Mouse (Mus musculus) forebrain, embryonic 11.5 days (tissue): ENCODE measurements at regions not wholly inside any gene's neighbourhood (a gene's known extent, or its start where the extent isn't known, plus 50 kb on each side); places are given as distances from the start of the nearest gene placed in this dataset.

ENCODE experiments used
- ATAC-seq: fragments of 200-750 bp; cut with Nextera tagmentation; replicated peaks from 2 replicates; pipeline ENCODE4 v1.8.0; 2017; ENCODE audit warnings: moderate TSS enrichment; ENCODE audit not compliant: low FRiP score
- DNase-seq: peaks from one replicate; pipeline ENCODE4 v3.0.0-alpha.2; 2017; ENCODE audit warnings: low spot score
- H3K27ac ChIP-seq: fragments of 300-500 bp; sonication (generic); 2 replicates; pipeline ENCODE4 v1.5.1; 2014; ENCODE audit warnings: low read depth, low read length
- H3K27me3 ChIP-seq: fragments of 300-500 bp; sonication (generic); 2 replicates; pipeline ENCODE4 v1.6.1; 2014; ENCODE audit warnings: mild to moderate bottlenecking, low read length, mixed read lengths; ENCODE audit not compliant: control insufficient read depth, insufficient read depth
- H3K36me3 ChIP-seq: fragments of 300-500 bp; sonication (generic); 2 replicates; pipeline ENCODE4 v1.6.1; 2014; ENCODE audit warnings: mild to moderate bottlenecking, low read length, moderate library complexity, mixed read lengths; ENCODE audit not compliant: control insufficient read depth, insufficient read depth
- H3K4me1 ChIP-seq: fragments of 300-500 bp; sonication (generic); replicated peaks from 2 replicates; pipeline ENCODE4 v1.6.1; 2014; ENCODE audit warnings: low read length, mixed read lengths; ENCODE audit not compliant: control insufficient read depth, insufficient read depth
- H3K4me2 ChIP-seq: fragments of 300-500 bp; sonication (generic); 2 replicates; pipeline ENCODE4 v1.6.1; 2014; ENCODE audit warnings: low read depth, mild to moderate bottlenecking, low read length, moderate library complexity, mixed read lengths; ENCODE audit not compliant: severe bottlenecking
- H3K4me3 ChIP-seq: fragments of 300-500 bp; sonication (generic); 2 replicates; pipeline ENCODE4 v1.5.1; 2014; ENCODE audit warnings: low read depth, low read length
- H3K9ac ChIP-seq: fragments of 300-500 bp; sonication (generic); 2 replicates; pipeline ENCODE4 v1.6.1; 2014; ENCODE audit warnings: low read length
- H3K9me3 ChIP-seq: fragments of 300-500 bp; sonication (generic); 2 replicates; pipeline ENCODE4 v1.6.1; 2016; ENCODE audit warnings: low read length, mixed read lengths; ENCODE audit not compliant: control insufficient read depth
- WGBS: fragments of 180-500 bp; shearing (Covaris S2); extraction: QIAGEN DNeasy Blood & Tissue Kit; methylation state at CpG from one replicate; pipeline ENCODE4 v1.1.7; 2014; 5-methylcytosine and 5-hydroxymethylcytosine counted together

- Histone ChIP-seq H3K9me3 (no peaks in the 10 kb centered on the region), H3K4me2 (no peak overlapping the region), H3K9ac (no peak overlapping the region), H3K4me1 (no peaks in the 10 kb centered on the region), H3K27ac (no peak overlapping the region), H3K27me3 (no peaks in the 10 kb centered on the region), H3K36me3 (no peaks in the 10 kb centered on the region), H3K4me3 (no peak overlapping the region)
- 88% methylated on average over 2 of the region's 2 CpGs for WGBS
- DNase-seq (no peak), ATAC-seq (no peak)
These were observed 562.3 kb downstream of the Cdh11 start for GRCm38 (mm10) chr8:102223097-102223496.

DNA sequence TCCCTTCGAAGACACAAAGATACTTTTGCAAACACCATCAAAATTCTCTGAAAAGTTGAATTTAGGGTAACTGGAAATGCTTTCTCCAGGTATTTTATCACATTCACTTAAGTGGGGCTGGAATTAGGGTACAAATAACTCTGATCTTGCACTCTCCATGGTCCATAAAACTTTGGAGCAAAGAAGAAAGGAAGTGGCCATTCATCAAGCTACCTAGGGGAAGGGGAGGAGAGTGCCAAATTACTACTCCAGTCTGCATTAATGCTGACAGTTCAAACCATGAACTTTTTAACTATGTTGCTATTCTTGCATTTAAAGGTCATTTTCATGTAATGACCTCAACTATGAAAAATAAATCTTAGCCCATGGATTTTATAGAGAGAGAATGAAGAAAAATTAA, 579.8 kb downstream of the Cdh11 start:
- no peak overlapping the region for H3K9ac ChIP-seq
- no peaks in the 10 kb centered on the region for H3K4me1 ChIP-seq
- no peaks in the 10 kb centered on the region for H3K36me3 ChIP-seq
- no peak overlapping the region for H3K4me3 ChIP-seq
- H3K27me3 ChIP-seq: no peaks in the 10 kb centered on the region
- ATAC-seq: no peak
- H3K27ac ChIP-seq: no peak overlapping the region
- no peak for DNase-seq
- H3K9me3 ChIP-seq: no peaks in the 10 kb centered on the region
- no peak overlapping the region for H3K4me2 ChIP-seq
- WGBS: 90% methylated on average over 1 of the region's 1 CpGs

- WGBS: 78% methylated on average over 2 of the region's 2 CpGs
- H3K27ac ChIP-seq: no peak overlapping the region
- no peaks in the 10 kb centered on the region for H3K9me3 ChIP-seq
- no peaks in the 10 kb centered on the region for H3K4me1 ChIP-seq
- H3K4me3 ChIP-seq: no peak overlapping the region
- H3K36me3 ChIP-seq: no peaks in the 10 kb centered on the region
- H3K27me3 ChIP-seq: no peaks in the 10 kb centered on the region
- H3K9ac ChIP-seq: no peak overlapping the region
- DNase-seq: no peak
- H3K4me2 ChIP-seq: no peak overlapping the region
- ATAC-seq: no peak
These were observed 625.8 kb downstream of the Cdh11 start for GRCm38 (mm10) chr8:102159541-102160197.

DNA sequence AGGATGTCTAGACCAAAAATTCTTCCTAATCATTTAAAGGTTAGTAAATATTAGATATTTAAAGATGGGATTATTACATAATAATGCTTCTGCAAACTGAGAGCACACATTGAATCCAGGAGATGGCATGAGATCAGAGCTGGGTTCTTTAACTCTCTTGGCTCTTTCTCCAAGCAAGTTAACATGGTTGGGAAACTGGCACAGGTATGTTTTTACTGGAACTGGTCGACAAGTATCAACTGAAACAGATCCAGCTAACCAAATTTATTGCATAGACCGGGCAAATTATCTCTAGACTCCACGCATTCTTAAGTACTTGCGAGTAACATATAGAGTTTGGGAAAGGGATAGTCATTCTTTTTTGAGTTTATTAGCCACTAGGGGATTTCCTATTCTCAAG, 666.8 kb downstream of the Cdh11 start:
- no peak for ATAC-seq
- DNase-seq: no peak
- Histone ChIP-seq H3K36me3 (no peaks in the 10 kb centered on the region), H3K27me3 (no peaks in the 10 kb centered on the region), H3K9me3 (no peaks in the 10 kb centered on the region), H3K4me3 (no peak overlapping the region), H3K4me2 (no peak overlapping the region), H3K27ac (no peak overlapping the region), H3K9ac (no peak overlapping the region), H3K4me1 (no peaks in the 10 kb centered on the region)
- WGBS: 93% methylated on average over 4 of the region's 4 CpGs

DNA sequence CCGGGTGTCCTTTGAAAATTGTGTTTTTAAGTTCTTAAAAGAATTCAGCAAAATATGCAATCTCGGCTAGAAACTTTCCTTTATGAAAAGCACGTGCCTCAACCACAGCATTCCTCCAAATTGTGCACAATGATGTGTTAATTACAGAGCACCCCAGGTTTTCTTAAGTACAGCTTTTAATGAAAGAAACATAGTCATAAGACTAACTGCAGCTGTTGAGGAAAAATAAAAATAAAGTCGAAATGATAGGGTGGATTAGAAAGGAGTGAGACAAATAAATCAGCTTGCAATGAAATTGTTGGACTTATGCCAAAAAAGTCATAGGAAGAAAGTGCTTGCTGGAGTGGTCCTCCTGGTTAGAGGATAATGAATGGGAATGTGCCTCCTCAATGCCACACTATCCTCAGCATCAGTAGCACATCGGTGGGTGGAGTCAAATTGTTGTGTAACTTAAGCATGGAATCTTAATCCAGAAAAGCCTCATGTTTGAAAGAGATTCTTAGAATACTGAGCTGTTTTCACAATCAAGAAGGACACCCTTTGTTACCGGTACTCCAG, 668.5 kb downstream of the Cdh11 start:
- Histone ChIP-seq H3K27ac (no peak overlapping the region), H3K27me3 (no peaks in the 10 kb centered on the region), H3K9ac (no peak overlapping the region), H3K4me3 (no peak overlapping the region), H3K36me3 (no peaks in the 10 kb centered on the region), H3K9me3 (no peaks in the 10 kb centered on the region), H3K4me2 (no peak overlapping the region), H3K4me1 (no peaks in the 10 kb centered on the region)
- ATAC-seq (no peak; the same call in 1 of the 2 replicates), DNase-seq (no peak)
- 76% methylated on average over 6 of the region's 6 CpGs for WGBS

DNA sequence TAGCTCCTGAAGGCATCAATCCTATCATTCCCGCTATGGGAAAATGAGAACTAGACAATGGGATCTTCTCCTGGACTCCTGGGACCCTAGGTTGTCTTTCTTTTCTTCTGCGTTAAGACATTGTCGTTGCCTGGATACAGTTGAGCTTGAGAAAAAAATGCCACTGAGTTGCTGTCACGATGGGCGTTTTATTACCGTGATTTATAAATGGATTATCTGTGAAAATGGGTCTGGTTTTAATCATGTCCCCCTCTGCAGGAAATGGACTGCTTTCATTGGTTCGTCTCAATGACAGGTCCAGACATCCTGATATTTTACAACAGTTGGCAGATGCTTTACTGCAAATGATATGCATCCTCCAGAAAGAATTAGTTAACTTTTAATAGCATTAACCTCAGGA, 681.7 kb downstream of the Cdh11 start:
- Histone ChIP-seq H3K27ac (no peak overlapping the region), H3K27me3 (no peaks in the 10 kb centered on the region), H3K4me2 (no peak overlapping the region), H3K36me3 (no peaks in the 10 kb centered on the region), H3K9me3 (no peaks in the 10 kb centered on the region), H3K9ac (no peak overlapping the region), H3K4me1 (no peaks in the 10 kb centered on the region), H3K4me3 (no peak overlapping the region)
- WGBS: 62% methylated on average over 7 of the region's 7 CpGs
- ATAC-seq (no peak; the same call in 1 of the 2 replicates), DNase-seq (no peak)

GRCm38 (mm10) chr8:102096726-102097125, 688.7 kb downstream of the Cdh11 start:
- H3K9ac ChIP-seq: no peak overlapping the region
- no peak overlapping the region for H3K4me2 ChIP-seq
- ATAC-seq (no peak), DNase-seq (no peak)
- no peaks in the 10 kb centered on the region for H3K36me3 ChIP-seq
- no peaks in the 10 kb centered on the region for H3K9me3 ChIP-seq
- 86% methylated on average over 7 of the region's 7 CpGs for WGBS
- no peak overlapping the region for H3K27ac ChIP-seq
- no peak overlapping the region for H3K4me3 ChIP-seq
- no peaks in the 10 kb centered on the region for H3K4me1 ChIP-seq
- no peaks in the 10 kb centered on the region for H3K27me3 ChIP-seq

GRCm38 (mm10) chr8:102085927-102086326, 699.5 kb downstream of the Cdh11 start:
- Histone ChIP-seq H3K4me1 (no peaks in the 10 kb centered on the region), H3K27ac (no peak overlapping the region), H3K9ac (no peak overlapping the region), H3K4me3 (no peak overlapping the region), H3K36me3 (no peaks in the 10 kb centered on the region), H3K4me2 (no peak overlapping the region), H3K9me3 (no peaks in the 10 kb centered on the region), H3K27me3 (no peaks in the 10 kb centered on the region)
- 86% methylated on average over 4 of the region's 4 CpGs for WGBS
- ATAC-seq (no peak), DNase-seq (no peak)

GRCm38 (mm10) chr8:102075611-102076010, 709.8 kb downstream of the Cdh11 start:
- DNase-seq (no peak), ATAC-seq (no peak)
- Histone ChIP-seq H3K9ac (no peak overlapping the region), H3K27me3 (no peaks in the 10 kb centered on the region), H3K4me1 (no peaks in the 10 kb centered on the region), H3K27ac (no peak overlapping the region), H3K9me3 (no peaks in the 10 kb centered on the region), H3K36me3 (no peaks in the 10 kb centered on the region), H3K4me3 (no peak overlapping the region), H3K4me2 (no peak overlapping the region)
- 90% methylated on average over 1 of the region's 1 CpGs for WGBS
